Mouse (Mus musculus): ENCODE results near the gene Htt. TPM values are rescaled to one million over a fixed set of nuclear protein-coding genes. Genes with fewer than 3 reads are reported as not detected.

The Htt gene
- total RNA-seq, 2 experiments from 2014 or later = 29.0 to 31.4 TPM

DNA sequence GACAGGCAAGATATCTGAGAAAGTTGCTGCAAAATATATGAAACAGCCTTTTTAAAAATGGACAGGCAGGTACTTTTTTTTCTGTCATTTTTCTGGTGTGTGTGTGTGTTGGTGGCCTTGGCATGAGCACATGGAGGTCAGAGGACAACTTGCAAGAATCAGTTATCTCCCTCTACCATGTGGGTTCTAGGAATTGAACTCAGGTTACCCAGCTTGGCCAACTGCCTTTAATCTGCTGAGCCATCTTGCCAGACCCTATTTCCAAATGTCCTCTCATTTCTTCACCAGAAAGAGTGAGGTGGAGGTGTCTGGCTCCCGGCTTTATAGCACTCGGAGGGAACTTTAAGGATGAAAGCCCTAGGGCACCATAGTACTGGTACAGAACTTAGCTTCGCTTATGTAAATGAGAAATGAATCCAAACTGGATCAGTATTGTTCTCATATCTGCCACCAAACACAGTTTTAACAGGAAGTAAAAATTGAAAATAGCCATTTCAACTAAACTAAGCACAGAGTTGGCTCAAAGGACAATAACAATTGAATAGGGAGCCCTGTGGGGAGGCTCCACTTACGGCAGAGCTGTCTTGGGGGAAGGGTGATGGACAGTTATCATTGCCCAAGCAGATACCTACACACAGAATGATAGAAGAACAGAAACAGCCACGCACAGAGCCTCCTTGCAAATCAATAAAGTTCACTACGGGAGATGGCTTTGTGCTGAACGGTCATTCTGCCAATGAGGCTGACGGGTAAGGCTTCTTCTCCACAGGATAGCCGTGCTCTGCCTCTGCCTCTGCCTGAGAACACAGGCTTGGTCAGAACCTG, 168.8 kb downstream of the Htt start:
- no peak for DNase-seq (ENCODE audit: low spot score in 2 of 2)

DNA sequence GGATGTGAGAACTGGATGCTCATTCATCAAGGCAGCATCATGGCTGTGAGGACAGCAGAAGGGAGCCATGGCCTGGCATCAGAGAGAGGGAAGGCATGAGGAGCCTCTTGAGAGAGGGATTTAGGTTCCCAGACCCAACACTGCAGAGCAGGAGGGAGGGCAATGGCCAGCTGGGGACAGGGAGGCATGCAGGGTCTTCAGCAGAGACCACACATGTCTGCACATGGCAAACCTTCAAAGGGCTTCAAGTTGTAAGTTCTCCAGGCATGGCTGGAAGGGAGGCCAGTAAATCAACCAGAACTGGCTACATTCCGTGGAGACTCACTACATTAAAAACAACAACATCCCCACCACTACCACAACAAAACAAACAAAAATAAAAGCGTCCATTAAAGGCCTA, 169.6 kb downstream of the Htt start:
- no peak for DNase-seq (ENCODE audit: low spot score in 2 of 2)

DNA sequence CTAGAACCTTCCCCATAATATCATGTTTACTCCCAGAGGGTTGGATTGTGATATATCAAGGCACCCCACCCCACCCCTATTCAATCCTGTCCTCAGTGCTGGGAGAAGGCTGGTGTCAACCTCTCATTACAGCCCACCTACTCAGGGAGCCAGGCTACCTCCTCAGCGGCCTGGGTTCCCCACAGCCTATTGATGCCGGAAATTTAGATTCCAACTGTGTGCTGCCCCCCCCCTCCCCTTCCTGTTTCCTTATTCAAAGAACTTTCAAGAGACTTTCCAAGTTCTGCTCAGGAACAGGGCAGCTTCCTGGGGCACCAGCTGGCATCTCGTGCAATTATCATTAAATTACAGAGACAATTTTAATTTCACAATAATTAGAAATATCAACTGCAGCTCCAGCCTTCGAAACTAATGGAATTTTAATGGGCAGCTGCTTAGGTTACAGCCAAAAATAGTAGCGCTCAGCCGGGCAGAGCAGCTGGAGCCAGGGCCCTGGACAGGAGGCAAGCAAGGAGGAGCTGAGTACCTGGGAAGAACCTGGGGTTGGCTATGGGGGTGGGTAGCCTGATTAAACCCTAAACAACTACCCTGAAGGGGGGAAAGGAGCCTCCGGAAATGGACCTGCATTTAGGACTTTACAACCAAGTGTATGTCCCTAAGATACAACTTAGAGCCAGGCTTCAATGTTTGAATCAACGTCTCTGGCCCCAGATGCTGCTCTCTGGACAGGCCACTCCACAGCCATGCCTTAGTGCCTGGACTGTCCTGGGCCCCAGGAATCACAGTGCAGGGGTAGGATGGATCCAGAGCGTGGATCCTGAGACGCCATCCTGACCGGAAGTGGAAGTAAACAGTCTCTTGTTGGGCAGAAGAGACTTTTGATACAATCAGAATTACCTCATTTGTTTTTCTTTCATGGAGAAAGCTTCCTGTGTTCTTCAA, 170.2 kb downstream of the Htt start:
- no peak for DNase-seq (ENCODE audit: low spot score in 2 of 2)

DNA sequence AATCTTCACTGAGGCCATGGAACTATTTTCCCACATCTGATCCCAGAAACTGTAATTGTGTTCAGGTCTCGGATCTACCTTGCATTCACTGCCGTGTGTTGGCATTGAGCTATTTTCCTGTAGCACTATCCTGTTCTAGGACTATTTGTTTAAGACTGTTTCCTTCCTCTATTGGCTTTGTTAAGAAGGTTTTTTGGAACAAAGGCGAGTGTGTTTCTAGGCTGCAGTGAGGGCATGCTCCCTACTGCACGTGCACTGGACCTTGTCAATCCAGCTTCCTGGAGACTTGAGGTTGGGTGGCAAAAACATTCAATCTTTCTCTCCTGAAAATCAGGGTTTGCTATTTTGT, 170.9 kb downstream of the Htt start:
- DNase-seq (ENCODE audit: low spot score in 2 of 2) = no peak

DNA sequence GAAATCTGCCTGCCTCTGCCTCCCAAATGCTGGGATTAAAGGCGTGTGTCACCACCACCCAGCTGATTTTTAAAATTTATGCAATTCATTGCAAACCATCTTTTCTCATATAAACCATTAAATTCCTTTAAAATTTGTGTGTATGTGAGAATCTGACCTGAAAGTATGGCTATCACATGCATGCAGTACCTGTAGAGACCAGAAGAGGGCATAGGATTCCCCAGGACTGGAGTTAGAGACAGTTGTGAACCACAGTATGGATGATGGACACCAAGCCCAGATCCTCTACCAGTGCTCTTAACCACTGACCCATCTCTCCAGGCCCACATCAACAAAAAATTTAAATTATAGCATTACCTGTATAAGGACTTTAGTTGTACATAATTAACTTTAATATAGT, 171.9 kb downstream of the Htt start:
- no peak for DNase-seq (ENCODE audit: low spot score in 2 of 2)

DNA sequence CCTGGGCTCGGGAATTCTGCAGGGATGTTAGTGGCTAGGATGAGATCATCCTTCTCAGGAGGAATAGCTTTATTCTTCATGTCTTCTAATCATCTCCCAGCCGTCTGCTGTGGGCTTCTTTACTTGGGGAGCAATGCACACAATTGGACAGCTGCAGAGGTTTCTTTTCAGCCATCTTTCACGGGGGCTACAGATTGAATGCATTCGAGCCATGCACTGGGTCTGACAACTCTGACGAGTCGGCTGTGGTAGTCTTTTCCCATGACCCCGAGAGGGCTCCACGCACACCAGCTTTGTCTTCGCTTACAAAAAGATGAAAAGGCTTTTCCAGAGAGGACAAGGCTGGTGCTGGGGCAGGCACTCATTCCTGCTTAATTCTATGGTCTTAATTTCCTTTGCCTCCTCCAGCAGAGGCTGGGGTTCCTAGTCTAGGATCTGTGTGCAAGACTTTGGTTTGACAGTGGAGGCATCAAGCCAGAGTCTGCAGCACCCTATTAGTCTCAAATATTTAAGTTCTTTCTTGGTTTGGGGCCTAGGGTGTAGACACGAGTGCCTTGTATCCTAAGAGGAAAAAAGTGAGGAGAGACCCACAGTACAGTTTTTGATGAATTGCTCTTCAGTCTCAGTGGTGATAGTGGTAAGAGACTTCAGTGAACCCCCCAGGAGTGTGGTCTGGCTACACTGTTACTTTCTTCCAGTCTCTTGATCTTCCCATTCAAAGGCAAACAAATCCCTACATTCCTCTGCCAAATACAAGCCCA, 180.3 kb downstream of the Htt start:
- DNase-seq (ENCODE audit: low spot score in 2 of 2) = no peak

DNA sequence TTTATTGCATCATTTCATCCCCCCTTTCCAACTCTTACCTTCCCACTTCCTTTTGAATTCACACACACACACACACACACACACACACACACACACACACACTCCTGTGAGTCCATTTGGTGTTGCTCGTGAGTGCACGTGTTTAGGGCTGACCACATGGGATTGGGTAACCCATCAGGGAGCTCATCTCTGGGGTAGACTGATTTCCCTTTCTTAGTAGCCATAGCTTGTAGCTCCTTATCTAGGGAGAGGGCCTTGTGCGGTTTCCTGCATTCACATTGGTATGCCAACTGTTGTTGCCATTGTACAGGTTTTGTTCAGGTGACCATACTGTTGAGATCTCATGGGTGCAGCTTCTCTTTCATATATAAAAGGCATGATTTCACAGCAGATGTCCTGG, 181.9 kb downstream of the Htt start:
- DNase-seq (ENCODE audit: low spot score in 2 of 2) = no peak

DNA sequence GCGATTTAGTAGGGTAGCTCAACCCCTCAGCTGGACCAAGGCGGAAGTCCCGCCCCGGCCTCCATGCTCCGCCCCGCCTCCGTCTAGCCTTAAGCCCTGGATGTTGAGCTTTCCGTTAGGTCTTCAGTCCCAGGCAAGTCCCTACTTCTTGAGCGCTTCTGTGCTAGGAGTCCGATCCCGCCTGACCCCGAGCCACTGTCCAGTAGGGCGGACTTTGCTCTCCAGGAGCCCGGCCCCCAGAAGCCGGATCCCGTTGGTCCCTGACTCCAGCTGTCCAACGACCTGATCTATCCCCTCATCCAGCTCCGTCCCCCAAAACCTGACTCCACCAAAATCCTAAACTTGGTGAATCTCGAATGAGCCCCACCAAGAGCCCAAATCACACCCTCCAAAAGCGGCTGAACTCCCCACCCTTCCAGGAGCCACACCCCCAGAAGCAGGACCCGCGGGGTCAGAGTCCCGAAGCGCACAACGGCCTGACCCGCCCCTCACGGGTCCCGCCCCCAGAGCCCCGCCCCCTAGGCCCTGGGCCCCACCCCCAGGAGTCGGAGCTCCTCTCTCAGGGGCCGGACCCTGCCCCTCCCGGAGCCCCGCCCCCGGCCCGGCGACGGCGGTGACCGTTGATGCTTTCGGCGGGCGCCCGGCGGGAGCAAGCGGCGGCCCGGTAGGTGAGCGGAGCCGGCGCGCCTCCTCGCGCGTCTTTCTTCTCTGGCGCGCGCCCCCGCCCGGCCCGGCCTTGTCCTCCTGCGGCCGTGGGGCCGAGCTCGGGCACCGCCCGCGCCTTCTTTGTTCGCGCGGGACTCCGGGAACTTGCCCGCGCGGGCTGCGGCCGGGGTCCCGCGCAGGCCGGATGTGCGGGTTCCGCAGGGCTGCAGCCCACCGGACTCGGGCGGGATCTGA, 187.6 kb downstream of the Htt start, which contains the start of gene Rgs12:
Gene Rgs12 (plus strand): TSS at position 585 of the 900 bp plus-strand sequence.
- peak; percentile 71 to 77 for DNase-seq (ENCODE audit: low spot score in 2 of 2)

DNA sequence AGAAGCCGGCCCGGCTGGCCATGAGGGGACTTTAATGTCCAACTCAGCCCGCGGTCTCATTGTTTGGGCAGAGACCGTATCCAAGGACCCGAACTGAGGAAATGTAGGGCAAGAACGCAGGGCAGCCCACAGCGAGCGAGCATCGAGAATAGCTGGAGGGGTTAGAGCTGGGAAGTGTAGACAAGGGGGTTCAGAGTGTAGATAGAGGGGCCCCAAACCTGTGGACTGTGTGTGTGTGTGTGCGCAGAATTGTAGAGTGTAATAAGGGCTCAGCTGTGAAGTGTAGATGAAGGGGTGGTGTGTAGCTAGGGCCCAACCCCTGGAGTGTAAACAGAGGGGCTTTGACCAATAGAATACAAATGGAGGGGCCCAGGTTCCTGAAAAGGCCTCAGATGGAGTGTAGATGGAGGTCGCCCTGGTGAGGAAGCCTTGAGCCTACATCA, 188.2 kb downstream of the Htt start:
- DNase-seq (ENCODE audit: low spot score in 2 of 2) = no peak

DNA sequence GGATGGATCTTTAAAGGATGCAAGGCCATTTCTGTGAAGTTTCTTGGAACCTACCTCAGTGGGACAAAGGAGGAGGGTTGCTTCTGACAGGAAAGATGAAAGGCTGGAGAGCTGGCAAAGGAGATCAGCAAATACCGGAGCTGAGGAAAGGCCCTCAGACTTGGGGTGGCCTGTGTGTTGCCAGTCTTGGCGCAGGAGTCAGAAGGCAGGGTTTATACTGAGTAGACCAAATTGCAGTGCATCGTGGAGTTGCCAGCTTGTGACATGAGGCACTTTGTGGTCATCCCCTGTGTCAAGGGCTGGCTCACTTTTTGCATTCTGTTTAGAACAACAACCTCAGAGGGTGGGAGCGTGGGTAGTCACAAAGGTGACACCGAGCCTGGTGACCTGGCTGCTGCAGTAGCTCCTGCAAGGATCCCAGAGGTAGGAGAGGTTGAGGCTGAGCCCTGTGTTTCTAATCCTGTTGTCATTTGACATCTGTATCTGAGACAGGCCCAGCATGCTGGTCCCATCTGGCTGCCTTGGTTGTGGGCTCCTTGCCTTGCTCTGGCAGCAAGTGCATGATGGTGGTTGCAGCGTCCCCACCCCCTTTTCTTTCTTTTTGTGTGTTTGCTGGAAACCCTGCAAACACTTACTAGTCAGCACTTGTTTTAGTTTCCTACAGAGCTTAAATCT, 189.1 kb downstream of the Htt start:
- DNase-seq (ENCODE audit: low spot score in 2 of 2) = no peak

DNA sequence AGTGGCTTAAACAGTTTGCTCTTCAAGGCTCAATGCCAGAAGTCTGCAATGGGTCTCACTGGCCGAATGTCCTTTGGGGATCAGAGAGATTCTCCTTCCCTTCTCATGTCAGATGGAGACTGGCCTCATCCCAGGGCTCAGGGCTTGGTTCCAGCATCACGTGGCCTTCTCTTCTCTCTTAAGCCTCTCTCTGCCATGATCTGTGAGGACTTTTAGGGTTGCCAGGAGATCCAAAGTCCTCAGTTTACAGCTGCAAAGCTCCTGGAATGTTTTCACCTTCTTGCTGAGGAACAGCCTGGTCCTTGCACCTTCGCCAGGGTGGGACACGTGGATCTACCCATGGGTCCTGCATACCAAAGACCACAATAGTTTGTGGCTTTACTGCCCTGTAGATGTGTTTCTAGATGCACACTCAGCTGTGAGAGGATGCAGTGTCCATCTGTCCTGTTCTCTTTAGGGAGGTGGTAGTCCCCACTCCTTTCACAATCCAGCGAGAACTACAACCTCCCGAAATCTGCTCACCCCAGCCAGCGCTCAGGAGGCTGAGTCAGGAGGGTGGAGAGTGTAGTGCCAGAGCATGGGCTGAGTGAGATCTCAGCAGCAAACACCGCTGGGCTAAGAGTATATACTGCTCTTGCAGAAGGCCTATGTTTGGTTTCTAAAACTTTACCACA, 189.8 kb downstream of the Htt start:
- no peak for DNase-seq (ENCODE audit: low spot score in 2 of 2)

DNA sequence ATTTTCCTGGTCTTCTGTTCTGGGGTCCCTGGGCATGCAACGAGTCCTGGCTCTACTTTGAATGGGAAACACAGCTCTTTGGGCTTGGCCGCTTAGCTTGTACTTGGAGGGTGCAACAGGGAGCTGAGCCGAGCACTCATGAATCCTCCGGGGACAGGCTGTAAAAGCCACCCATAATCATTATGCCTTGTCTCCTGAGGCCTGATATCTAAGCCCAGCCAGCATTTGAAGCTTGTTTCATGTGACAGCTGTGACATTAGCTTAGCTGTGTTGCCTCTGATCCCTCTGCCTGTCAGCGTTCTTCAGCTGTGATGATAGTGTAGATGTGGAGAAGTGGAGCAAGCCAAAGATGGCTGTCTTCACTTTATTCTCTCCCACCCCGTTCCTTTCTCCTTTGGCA, 193.0 kb downstream of the Htt start:
- DNase-seq (ENCODE audit: low spot score in 2 of 2) = no peak

DNA sequence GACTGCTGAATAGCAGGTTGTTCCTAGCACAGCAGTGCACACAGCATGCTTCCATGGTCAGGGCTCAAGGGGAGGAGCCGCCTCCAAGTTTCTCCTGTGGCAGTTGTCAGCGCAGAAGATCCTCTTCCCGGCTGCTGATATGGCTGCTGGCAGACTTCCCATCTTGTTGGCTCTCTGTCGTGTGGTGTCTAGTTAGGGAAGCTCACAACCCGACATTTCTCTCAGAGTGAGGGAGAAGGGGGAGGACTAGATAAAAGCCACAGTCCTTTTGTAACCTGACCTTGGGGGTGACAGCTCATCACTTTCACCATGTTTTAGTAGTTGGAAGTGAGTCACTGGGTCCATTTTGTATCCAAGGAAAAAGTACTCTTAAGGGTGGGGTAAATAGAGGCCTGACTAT, 194.1 kb downstream of the Htt start:
- peak in 1 of 2 experiments; percentile 55 for DNase-seq (ENCODE audit: low spot score in 2 of 2)

DNA sequence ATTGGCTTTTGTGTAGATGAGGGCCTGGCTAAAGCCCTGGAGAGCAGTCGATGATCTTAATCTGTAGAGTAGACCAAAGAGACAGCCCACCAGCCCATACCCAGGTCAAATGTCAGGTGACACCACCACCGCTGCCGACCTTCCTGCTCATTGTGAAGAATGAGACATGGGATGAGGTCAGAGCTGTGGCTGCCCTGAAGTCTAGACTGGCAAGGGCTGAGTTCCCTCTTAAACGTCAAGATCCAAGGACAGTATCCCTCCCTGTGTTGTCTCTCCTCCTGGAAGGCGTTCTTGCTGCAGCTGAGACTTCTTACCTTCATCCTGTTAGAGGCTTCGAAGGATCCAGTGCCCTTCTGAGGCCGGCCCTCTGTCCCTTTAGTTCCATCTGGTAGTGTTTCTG, 194.6 kb downstream of the Htt start:
- DNase-seq (ENCODE audit: low spot score in 2 of 2) = no peak

DNA sequence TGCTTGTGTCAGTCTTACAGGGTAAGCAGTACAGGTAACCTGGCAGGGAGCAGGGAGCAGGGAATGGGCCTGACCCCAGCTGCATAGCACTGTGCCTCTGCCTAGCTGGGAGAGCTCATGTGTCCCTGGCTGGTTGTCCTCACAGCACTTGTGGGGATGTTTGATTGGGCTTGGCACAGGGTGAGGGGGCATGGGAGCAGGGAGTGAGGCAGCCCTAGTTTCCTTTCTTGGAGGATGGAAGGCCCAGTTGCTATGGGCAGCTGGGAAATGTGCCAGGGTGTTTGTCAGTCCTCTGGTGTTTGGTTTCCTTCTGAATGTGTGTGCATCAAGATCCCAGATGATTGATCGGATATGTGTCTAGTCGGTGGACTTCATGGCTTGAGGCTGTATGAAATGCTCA, 195.5 kb downstream of the Htt start:
- DNase-seq (ENCODE audit: low spot score in 2 of 2) = no peak

DNA sequence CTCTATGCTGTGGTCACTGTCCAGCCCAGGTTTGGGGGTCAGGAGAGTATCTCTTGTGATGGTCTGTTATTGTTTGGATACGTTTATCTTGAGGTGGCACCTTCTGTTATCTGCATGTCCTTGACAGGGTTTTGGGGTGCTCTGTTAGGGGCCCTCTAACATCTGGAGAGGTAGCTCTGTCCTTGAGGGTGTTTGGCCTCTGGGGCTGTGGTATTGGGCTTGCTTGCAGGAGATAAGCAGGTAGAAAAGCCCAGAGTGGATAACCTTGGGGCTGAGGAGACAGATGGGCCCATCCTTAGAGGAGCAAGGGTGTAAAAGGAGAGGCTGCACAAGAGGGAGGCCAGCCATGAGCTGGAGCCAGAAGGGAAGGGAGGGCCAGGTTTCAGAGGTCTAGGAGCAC, 198.5 kb downstream of the Htt start:
- no peak for DNase-seq (ENCODE audit: low spot score in 2 of 2)
